Mouse (Mus musculus): ENCODE data around the gene Ddx42.
"Not testable (repeated sequence)": the region's sequence is repeated elsewhere in the genome, so short reads cannot be mapped to it uniquely, and the experiment has no call there.

Ddx42 gene

DNA sequence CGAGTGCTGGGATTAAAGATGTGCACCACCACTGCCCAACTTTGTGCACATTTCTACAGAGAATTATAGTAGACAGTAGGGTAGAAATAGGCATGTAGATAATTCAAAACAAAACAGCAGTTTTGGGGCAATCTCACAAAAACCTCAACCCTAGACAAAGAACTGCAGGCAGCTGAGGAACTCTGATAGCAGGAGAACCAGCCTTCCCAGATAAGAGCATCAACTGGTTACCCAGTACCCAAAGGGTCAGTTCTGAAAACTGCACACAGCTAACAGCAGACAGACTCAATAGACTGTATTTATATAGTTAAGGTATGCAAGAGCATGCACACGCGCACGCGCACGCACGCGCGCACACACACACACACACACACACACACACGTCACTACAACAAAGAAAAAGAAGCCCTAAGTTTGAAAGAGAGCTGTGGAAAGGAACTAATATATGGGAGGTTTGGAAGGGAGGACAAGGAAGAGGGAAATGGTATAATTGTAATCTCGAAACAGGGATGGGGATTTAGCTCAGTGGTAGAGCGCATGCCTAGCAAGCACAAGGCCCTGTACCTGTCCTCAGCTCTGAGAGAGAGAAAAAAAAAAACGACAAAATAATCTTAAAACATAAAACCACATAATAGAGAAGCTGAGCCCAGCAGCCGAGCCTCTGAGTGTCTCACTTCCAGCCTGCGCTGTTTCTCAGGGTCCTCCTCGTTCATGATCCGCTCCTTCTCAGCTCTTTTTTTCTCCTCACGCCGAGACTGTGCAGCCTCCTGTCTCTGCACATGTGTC is 15.2 kb upstream of the Ddx42 start:
- peak in 1 of 2 experiments; percentile 11 for DNase-seq (ENCODE audit: low read depth in 2 of 2, low spot score in 2 of 2)

- DNase-seq (ENCODE audit: low read depth in 2 of 2, low spot score in 2 of 2), result no peak
These were observed 14.6 kb upstream of the Ddx42 start, which contains the start of gene Strada for GRCm38 (mm10) chr11:106202123-106202465. Gene Strada (minus strand): TSS chr11:106202168.

DNA sequence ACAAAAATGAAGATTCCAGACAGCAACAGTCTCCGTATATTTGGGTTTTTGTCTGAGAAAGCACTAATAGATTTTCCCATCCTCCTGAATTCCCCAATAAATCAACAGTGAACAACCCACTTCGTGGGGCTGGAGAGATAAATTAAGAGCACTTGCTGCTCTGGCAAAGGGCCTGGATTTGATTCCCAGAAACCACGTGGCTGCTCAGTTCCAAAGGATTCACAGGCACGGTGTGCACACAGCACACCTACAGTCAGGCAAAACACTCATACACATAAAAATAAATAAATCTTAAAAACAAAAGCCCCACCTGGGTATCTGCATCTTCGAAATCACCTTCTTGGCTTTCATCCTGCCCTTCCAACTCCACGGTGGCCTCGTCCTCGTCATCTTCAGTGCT is 4.0 kb upstream of the Ddx42 start:
- DNase-seq (ENCODE audit: low read depth in 2 of 2, low spot score in 2 of 2), result no peak

GRCm38 (mm10) chr11:106214856-106215255 is 1.9 kb upstream of the Ddx42 start:
- DNase-seq (ENCODE audit: low read depth in 2 of 2, low spot score in 2 of 2), result no peak

GRCm38 (mm10) chr11:106215450-106215859 is 1.3 kb upstream of the Ddx42 start:
- no peak for DNase-seq (ENCODE audit: low read depth in 2 of 2, low spot score in 2 of 2)

DNA sequence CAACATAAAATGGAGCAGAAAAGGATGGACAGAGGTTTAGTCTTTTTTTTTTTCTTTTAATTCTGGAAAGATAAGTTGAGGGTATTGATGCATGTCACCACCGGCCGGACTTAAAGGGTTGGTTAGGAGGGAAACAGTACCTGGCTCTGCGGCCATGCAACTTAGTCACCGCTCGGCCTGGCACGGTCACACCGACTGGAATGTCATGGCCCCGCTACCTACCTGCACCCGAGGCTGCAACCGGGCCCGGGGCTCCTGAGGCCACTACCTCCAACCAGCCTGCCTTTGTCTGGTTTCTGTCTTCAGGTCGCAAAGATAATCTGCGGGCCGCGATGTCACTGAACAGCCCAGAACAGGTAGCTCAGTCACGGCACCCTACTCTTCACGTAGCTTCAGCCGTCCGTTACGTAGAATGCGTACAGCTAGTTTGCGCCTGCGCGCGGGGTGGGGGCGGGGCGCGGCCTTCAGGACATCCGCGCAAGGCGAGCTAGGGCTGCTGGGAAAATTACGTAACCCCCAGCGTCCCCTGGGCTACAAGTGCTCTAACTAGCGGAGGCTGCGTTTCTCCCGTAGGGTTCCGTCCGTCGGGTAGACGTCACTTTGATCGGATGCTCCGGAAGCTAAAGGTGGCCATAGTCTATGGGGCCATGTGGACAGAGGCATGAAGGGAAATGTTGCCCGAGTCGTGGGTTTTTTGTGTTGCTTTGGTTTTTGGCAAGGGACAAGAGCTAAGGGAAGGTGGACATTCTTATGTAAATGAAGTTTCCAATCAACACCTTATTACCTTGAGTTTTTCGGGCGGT is 598 bp upstream of the Ddx42 start, which contains the start of gene Ccdc47:
Gene Ccdc47 (minus strand): TSS at position 418 of the 803 bp plus-strand sequence.
- DNase-seq (ENCODE audit: low read depth in 2 of 2, low spot score in 2 of 2), result peak; percentile 89 to 92

- DNase-seq (ENCODE audit: low read depth in 2 of 2, low spot score in 2 of 2), result no peak
These were observed 3.9 kb downstream of the Ddx42 start for GRCm38 (mm10) chr11:106220603-106221002.

GRCm38 (mm10) chr11:106233978-106234377 is 17.3 kb downstream of the Ddx42 start:
- DNase-seq (ENCODE audit: low read depth in 2 of 2, low spot score in 2 of 2), result not testable (repeated sequence)

GRCm38 (mm10) chr11:106246834-106247233 is 30.1 kb downstream of the Ddx42 start:
- DNase-seq (ENCODE audit: low read depth in 2 of 2, low spot score in 2 of 2), result peak in 1 of 2 experiments; percentile 38

GRCm38 (mm10) chr11:106249326-106249725 is 32.6 kb downstream of the Ddx42 start:
- DNase-seq (ENCODE audit: low read depth in 2 of 2, low spot score in 2 of 2), result no peak

- DNase-seq (ENCODE audit: low read depth in 2 of 2, low spot score in 2 of 2), result no peak
These were observed 38.0 kb downstream of the Ddx42 start for GRCm38 (mm10) chr11:106254767-106255166.

DNA sequence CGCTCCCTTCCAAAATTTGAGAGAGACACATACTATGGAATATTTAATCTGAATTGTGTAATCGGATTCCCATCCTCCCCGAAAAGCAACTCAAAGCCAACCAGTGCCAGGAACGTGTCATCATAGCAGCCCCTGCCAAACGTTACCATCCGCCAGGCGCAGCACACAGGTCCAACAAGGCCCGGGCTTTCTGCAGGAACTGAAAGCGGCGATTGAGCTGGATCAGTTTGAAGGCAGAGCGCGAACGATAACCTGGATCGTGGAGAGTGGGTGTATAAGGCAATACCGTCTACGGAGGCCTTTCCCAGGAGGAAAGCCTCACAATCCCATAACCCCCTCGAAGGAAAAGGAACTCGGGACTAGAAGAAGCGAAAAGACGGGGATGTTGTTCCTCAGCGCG is 38.4 kb downstream of the Ddx42 start:
- no peak for DNase-seq (ENCODE audit: low read depth in 2 of 2, low spot score in 2 of 2)

DNA sequence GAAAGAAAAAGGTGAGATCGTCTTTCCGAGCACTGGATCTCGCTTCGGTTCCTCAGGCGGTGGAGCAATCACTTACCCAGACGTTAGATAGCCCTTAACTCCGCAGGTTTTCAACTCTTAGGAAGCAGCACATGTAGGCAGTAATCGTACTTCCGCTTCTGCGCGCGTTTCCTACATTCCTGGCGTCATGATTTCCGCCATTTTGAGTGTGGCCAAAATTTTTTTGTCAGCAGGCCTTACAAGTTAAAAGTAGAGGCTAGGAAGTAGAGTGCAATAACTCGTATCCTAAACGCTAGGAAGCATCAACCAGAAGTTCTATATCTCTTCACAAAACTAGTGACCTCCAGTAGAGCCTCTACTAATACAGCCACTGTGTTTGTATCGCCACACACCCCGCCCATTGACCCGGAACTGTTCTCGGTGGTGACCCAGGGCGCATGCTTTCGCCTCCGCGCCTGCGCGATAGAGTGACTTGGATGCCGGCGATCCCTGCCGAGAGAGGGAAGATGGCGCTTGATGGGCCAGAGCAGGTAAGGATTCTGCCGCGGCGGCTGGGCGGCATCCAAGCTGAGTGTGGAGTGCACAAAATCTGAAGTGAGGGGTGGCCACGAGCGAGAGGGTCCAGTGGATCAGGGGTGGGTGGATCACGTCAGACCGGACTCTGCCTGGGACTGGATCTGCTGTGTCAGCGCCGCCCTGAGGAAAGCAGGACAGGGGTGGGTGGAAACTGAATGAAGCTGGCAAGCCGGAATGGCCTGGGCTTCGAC is 39.1 kb downstream of the Ddx42 start, which contains the start of the genes Ftsj3 and Psmc5:
Gene Ftsj3 (minus strand): TSS at position 395 of the 767 bp plus-strand sequence.
Gene Psmc5 (plus strand): TSS at position 470 of the 767 bp plus-strand sequence.
- peak; percentile 96 for DNase-seq (ENCODE audit: low read depth in 2 of 2, low spot score in 2 of 2)

- DNase-seq (ENCODE audit: low read depth in 2 of 2, low spot score in 2 of 2), result no peak
These were observed 40.0 kb downstream of the Ddx42 start for GRCm38 (mm10) chr11:106256775-106257174.

- no peak for DNase-seq (ENCODE audit: low read depth in 2 of 2, low spot score in 2 of 2)
These were observed 44.2 kb downstream of the Ddx42 start for GRCm38 (mm10) chr11:106260826-106261450.

DNA sequence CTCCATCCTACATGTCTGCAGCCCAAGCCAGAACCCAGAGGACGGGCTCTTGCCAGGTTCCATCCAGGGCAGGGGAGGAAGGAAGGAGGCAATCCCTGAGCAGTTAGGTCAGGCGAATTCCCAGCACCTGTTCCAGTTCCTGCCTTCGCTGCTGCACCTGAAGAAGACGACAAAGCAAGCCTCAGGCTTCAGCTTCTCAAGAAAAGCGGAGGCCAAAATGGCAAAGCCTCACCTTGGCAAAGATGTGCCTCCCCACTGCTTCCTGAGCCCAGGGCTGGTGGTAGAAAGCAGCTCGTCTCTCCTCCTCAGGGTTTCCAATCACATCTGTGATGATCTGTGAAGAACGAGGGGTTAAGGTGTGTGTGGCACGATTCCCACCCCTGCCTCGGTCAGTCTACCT is 47.2 kb downstream of the Ddx42 start:
- DNase-seq (ENCODE audit: low read depth in 2 of 2, low spot score in 2 of 2), result no peak

DNA sequence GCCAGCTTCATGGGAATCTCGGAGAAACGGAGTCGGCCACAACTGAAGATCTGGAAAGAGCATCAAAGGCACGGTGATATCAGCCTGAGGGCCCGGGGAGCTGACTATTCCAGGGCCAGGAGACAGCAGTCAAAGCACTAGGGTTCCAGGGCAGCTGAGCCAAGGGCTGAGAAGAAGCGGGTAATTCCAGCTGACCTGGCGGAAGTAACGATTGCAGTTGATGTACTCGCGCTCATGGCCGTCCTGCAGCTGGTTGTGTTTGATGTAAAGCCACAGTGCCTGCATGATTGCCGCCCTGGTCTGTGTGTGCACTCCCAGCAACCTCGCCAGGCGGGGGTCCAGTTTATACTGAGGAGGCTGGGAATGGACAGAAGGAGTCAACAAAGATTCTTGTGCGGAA is 48.3 kb downstream of the Ddx42 start:
- DNase-seq (ENCODE audit: low read depth in 2 of 2, low spot score in 2 of 2), result no peak

GRCm38 (mm10) chr11:106265570-106265969 is 48.8 kb downstream of the Ddx42 start:
- DNase-seq (ENCODE audit: low read depth in 2 of 2, low spot score in 2 of 2), result no peak

- no peak for DNase-seq (ENCODE audit: low read depth in 2 of 2, low spot score in 2 of 2)
These were observed 49.7 kb downstream of the Ddx42 start for GRCm38 (mm10) chr11:106266431-106266830.

DNA sequence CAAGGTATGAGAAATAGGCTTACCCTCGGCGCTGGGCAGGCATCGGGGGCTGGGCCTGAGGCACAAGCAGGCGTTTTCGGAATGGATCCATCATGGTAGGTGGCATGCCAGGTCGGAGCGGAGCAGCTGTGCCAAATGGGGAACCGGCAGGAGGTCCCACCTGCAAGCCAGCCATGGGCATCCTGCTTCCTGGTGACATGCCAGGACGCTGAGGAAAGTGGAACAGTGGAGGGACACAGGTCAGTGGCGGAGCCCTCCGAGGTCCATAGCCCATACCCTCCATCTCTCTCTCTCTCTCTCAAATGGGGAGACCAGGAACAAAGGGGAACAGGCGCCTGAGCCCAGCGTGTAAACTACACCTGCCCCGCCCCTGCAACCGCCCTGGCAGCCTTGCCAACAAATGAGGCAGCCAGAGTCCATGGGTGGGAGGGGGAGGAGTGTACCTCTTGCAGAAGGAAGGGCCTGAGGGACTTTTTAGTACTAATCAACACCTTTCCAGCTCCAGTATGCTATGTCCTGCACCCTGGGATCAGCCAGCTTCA is 50.7 kb downstream of the Ddx42 start:
- DNase-seq (ENCODE audit: low read depth in 2 of 2, low spot score in 2 of 2), result no peak

Data from CD8-positive naive resting alpha-beta T cell, adult 2 months (primary cell).